ENCODE assay signal across 22 mouse cellular contexts in the genomic region with DNA sequence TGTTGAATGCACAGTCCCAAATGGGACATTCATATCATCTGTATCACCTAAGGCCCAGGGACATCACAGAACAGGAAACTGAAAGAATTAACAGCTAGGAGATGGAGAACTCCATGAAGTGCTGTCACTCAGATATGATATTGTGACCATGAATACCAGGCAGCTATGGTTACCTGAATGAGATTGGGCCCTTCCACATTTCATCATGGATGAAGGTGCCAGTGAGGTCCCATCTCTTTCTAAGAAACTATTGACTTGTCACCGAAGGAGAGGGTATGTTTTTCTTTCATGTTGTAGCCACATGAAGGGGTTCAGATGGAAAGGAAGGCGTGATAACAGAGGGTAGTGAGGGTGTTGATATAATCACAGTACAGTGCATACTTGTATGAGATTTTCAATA. TPM values are rescaled to one million over a fixed set of nuclear protein-coding genes. Genes with fewer than 3 reads are reported as not detected.
A peak's percentile ranks its signal among the peaks of the same experiment; 100 is the strongest.
DNase-seq lines count a peak whose midpoint lies in the region; ATAC-seq and TF ChIP-seq lines count a peak whose summit lies in the region.
"Had no signal": no experiment of that assay in that cellular context is flagged by ENCODE, and none has a peak within 500 bp of the region (broad histone marks: within the 10 kb centered on the region; RNA-seq: fewer than 3 reads in every experiment).

No protein-coding gene starts in this region.

- H3K27me3 ChIP-seq in CH12.LX (replicated peaks), result no peaks in the 10 kb centered on the region
- no peaks in the 10 kb centered on the region for H3K27me3 ChIP-seq in intestine, embryonic 16.5 days (replicated peaks; ENCODE audit: control insufficient read depth, insufficient read depth, low read length)
- no peaks in the 10 kb centered on the region for H3K27me3 ChIP-seq in limb, embryonic 10.5 days (ENCODE audit: low read depth, poor library complexity, severe bottlenecking)
- H3K27me3 ChIP-seq: embryonic facial prominence, embryonic 12.5 days; forebrain, embryonic 13.5 days; forebrain, embryonic 15.5 days had no signal

- no peaks in the 10 kb centered on the region for H3K9me3 ChIP-seq in CH12.LX (replicated peaks; ENCODE audit: low read length)
- no peaks in the 10 kb centered on the region for H3K9me3 ChIP-seq in intestine, embryonic 16.5 days (ENCODE audit: control insufficient read depth, low read length)
- H3K9me3 ChIP-seq in limb, embryonic 10.5 days (replicated peaks), result no peaks in the 10 kb centered on the region
- H3K9me3 ChIP-seq: embryonic facial prominence, embryonic 10.5 days; embryonic facial prominence, embryonic 12.5 days; forebrain, embryonic 13.5 days; forebrain, embryonic 15.5 days had no signal

- H3K36me3 ChIP-seq in CH12.LX (replicated peaks in 1 of 2; ENCODE audit: control insufficient read depth in 1 of 2, insufficient read depth in 1 of 2, low read length in 1 of 2), result no peaks in the 10 kb centered on the region
- no peaks in the 10 kb centered on the region for H3K36me3 ChIP-seq in intestine, embryonic 16.5 days (ENCODE audit: control insufficient read depth, insufficient read depth, low read length)
- no peaks in the 10 kb centered on the region for H3K36me3 ChIP-seq in limb, embryonic 10.5 days
- H3K36me3 ChIP-seq: embryonic facial prominence, embryonic 10.5 days; embryonic facial prominence, embryonic 12.5 days; forebrain, embryonic 15.5 days had no signal

- no peak for TF ChIP-seq POLR2A in CH12.LX (IDR thresholded peaks at IDR 0.05; ENCODE audit: low read depth, low read length)

- in situ Hi-C loops in CH12.LX (cut with MboI; ENCODE audit: low pct_ligation_motif_present, low pct_unique_long_range_greater_than_20kb, low sequenced_read_pairs), result no loop called here

- H3K27ac ChIP-seq in CH12.LX (ENCODE audit: insufficient read depth, low read depth), result no peak overlapping the region
- H3K27ac ChIP-seq in intestine, embryonic 16.5 days (ENCODE audit: low read length), result no peak overlapping the region
- H3K27ac ChIP-seq in limb, embryonic 10.5 days, result no peak overlapping the region
- H3K27ac ChIP-seq: embryonic facial prominence, embryonic 10.5 days; embryonic facial prominence, embryonic 12.5 days; forebrain, embryonic 13.5 days; forebrain, embryonic 15.5 days had no signal

- dilution Hi-C loops in CH12.LX (cut with MboI; ENCODE audit: extremely low pct_ligation_motif_present, extremely low pct_unique_long_range_greater_than_20kb, low sequenced_read_pairs), result no loop called here

- no peak for TF ChIP-seq EP300 in CH12.LX (IDR thresholded peaks at IDR 0.05; ENCODE audit: low read length)

- no peak overlapping the region for H3K4me3 ChIP-seq in CH12.LX (replicated peaks in 1 of 3; ENCODE audit: low read depth in 2 of 3, low read length in 2 of 3, poor library complexity in 1 of 3)
- H3K4me3 ChIP-seq in intestine, embryonic 16.5 days (ENCODE audit: low read length), result no peak overlapping the region
- H3K4me3 ChIP-seq in limb, embryonic 10.5 days, result no peak overlapping the region
- H3K4me3 ChIP-seq: embryonic facial prominence, embryonic 10.5 days; embryonic facial prominence, embryonic 12.5 days; forebrain, embryonic 13.5 days; forebrain, embryonic 15.5 days had no signal

- no peak overlapping the region for H3K9ac ChIP-seq in CH12.LX (ENCODE audit: insufficient read depth, low read depth)
- H3K9ac ChIP-seq in intestine, embryonic 16.5 days (ENCODE audit: low read depth, low read length), result no peak overlapping the region
- H3K9ac ChIP-seq: embryonic facial prominence, embryonic 12.5 days; forebrain, embryonic 13.5 days; forebrain, embryonic 15.5 days; forebrain, postnatal 0 days had no signal

- peak; percentile 4 for ATAC-seq in activated CD4-positive, CD25-positive, alpha-beta regulatory T cell, adult 4 months
- ATAC-seq in intestine, embryonic 16.5 days, result no peak
- ATAC-seq: forebrain, embryonic 13.5 days; forebrain, embryonic 15.5 days; forebrain, postnatal 0 days had no signal

- H3K4me1 ChIP-seq in CH12.LX (ENCODE audit: control insufficient read depth in 1 of 2, insufficient read depth in 2 of 2), result peaks cover 11 to 36% of the 10 kb centered on the region in 2 experiments
- no peaks in the 10 kb centered on the region for H3K4me1 ChIP-seq in intestine, embryonic 16.5 days (ENCODE audit: control insufficient read depth, insufficient read depth, low read length)
- H3K4me1 ChIP-seq in limb, embryonic 10.5 days, result no peaks in the 10 kb centered on the region
- H3K4me1 ChIP-seq: embryonic facial prominence, embryonic 10.5 days; embryonic facial prominence, embryonic 12.5 days; forebrain, embryonic 13.5 days; forebrain, embryonic 15.5 days had no signal

- DNase-seq in CD4-positive helper T cell, adult 2 months (ENCODE audit: low read depth, low spot score), result peak; percentile 63
- DNase-seq in CH12.LX (ENCODE audit: extremely low read depth), result no peak
- peak; percentile 66 for DNase-seq in naive thymus-derived CD4-positive, alpha-beta T cell, adult 2 months (ENCODE audit: low read depth)
- no peak for DNase-seq in testis, postnatal 14 days (ENCODE audit: low spot score)
- DNase-seq in limb, embryonic 10.5 days (ENCODE audit: low spot score), result no peak
- DNase-seq: adrenal gland, adult 2 months; adrenal gland, postnatal 10 days; adrenal gland, postnatal 25 days; cerebellum, adult 11 months; cerebellum, adult 18-20 months; cerebellum, adult 8-10 months; cerebellum, adult 9-11 months; cerebellum, postnatal 14 days; cerebellum, postnatal 36 days; embryo, embryonic 11 days; forebrain, postnatal 0 days had no signal

- H3K4me2 ChIP-seq in CH12.LX (ENCODE audit: insufficient read depth, low read depth, poor library complexity, severe bottlenecking), result no peak overlapping the region
- H3K4me2 ChIP-seq in intestine, embryonic 16.5 days (ENCODE audit: low read depth, low read length), result no peak overlapping the region
- H3K4me2 ChIP-seq: embryonic facial prominence, embryonic 12.5 days; forebrain, embryonic 13.5 days; forebrain, embryonic 15.5 days had no signal

- TF ChIP-seq CTCF in CH12.LX (conservative IDR thresholded peaks at IDR 0.05 in 1 of 2, IDR thresholded peaks at IDR 0.05 in 1 of 2; ENCODE audit: low read depth in 2 of 2, low read length in 2 of 2), result no peak

- TF ChIP-seq RAD21 in CH12.LX (IDR thresholded peaks at IDR 0.05; ENCODE audit: low read depth, low read length), result no peak

- no peaks in the 10 kb centered on the region for H3K79me2 ChIP-seq in CH12.LX (replicated peaks; ENCODE audit: control insufficient read depth, extremely low read depth, insufficient read depth, poor library complexity, severe bottlenecking)

- 91% methylated on average over 2 of the region's 2 CpGs for WGBS in intestine, embryonic 16.5 days
- 92% methylated on average over 2 of the region's 2 CpGs for WGBS in limb, embryonic 10.5 days

TF ChIP-seq in CH12.LX, 34 proteins besides CTCF, POLR2A, EP300 and RAD21:
- peak; percentile 52; the same call in 1 of the 2 replicates for TF ChIP-seq ZNF384 (IDR thresholded peaks at IDR 0.05; ENCODE audit: low read depth, low read length)
- no peak for TF ChIP-seq CHD2 (IDR thresholded peaks at IDR 0.05; ENCODE audit: low read length)

RNA-seq across cellular contexts. Expression of gene Vim, which starts 13.3 kb away (rescaled TPM):
- total RNA-seq in CH12.LX (2012; rRNA removed) (124 and 153 TPM in 2 replicates), CH12.LX (2014; rRNA removed) (135 and 157 TPM in 2 replicates)
- polyA plus RNA-seq in CH12.LX (2012; ENCODE audit: insufficient read length, low read depth), result 140 and 164 TPM in 2 replicates
- polyA plus RNA-seq in activated CD4-positive, CD25-positive, alpha-beta regulatory T cell, adult 4 months (2017; shearing (Covaris generic)), result 100 to 1,000 TPM; 703 to 754 TPM
- polyA plus RNA-seq in intestine, embryonic 16.5 days (2015; fragmentation: Nextera tagmentation; extraction: Ambion mirVana), result 370 and 392 TPM in 2 replicates
- polyA plus RNA-seq in limb, embryonic 10.5 days (2016; fragmentation: Nextera tagmentation; extraction: Ambion mirVana), result 183 and 240 TPM in 2 replicates

RNA-seq across cellular contexts. Expression of gene Trdmt1, which starts 15.9 kb away (rescaled TPM):
- 8.4 and 8.8 TPM in 2 replicates for total RNA-seq in CH12.LX (2012; rRNA removed)
- total RNA-seq in CH12.LX (2014; rRNA removed), result 28.6 and 29.8 TPM in 2 replicates
- polyA plus RNA-seq in CH12.LX (2012; ENCODE audit: insufficient read length, low read depth), result 11.2 and 11.8 TPM in 2 replicates
- polyA plus RNA-seq in activated CD4-positive, CD25-positive, alpha-beta regulatory T cell, adult 4 months (2017; shearing (Covaris generic)), result 10 to 100 TPM; 16.2 to 17.0 TPM
- polyA plus RNA-seq in intestine, embryonic 16.5 days (2015; fragmentation: Nextera tagmentation; extraction: Ambion mirVana), result 6.8 and 7.3 TPM in 2 replicates
- 7.7 and 8.2 TPM in 2 replicates for polyA plus RNA-seq in limb, embryonic 10.5 days (2016; fragmentation: Nextera tagmentation; extraction: Ambion mirVana)

Comparison
In these comparisons a context has a peak if more than half of its experiments do, and no peak if none do; other contexts are left out.
1. DNase-seq: peak in CD4-positive helper T cell, adult 2 months (single experiment) and naive thymus-derived CD4-positive, alpha-beta T cell, adult 2 months (single experiment); none in CH12.LX (single experiment), testis, postnatal 14 days (single experiment) and limb, embryonic 10.5 days (single experiment).